Mouse (Mus musculus): Measurements from ENCODE around the gene Pakap. TPM values are rescaled to one million over a fixed set of nuclear protein-coding genes. Genes with fewer than 3 reads are reported as not detected.

The Pakap gene
- total RNA-seq, 2 experiments from 2014 or later = 19.1 to 19.2 TPM

DNA sequence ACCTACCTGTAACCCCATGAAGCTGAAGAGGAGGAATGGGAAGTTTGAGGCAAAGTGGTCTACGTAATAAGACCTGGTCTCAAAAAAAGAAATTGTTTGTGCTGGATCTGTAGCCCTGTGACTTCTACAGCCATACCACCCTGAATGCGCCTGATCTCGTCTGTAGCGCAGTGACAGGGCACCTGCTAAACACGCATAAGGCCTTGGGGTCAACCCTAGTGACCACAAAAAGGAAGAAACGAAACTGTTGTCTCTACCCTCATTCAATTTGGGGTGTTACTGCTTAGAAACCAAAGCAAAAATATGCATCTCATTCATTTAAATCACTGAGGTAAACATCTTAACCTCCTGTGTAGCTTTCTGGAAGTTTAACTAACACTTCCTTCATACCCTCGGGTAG, 136.6 kb downstream of the Pakap start:
- DNase-seq (ENCODE audit: low spot score in 2 of 2) = no peak

DNA sequence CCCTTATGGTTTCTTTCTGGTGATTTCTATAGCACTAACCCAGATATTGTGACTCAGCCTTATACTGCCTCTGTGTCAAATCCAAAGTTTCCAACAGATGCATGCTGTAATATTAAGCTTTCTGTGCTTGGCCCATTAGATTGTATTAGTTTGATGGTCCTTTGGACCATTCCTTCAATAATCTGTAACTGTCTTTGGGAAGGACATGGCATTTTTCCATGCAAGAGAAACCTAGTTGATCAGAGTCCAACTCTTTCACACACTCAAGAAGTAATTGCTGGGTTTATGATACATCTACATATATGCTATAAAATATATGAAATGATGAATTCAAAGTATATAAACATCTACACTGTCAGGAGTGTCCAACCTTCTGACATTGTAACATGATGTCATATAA, 147.9 kb downstream of the Pakap start:
- no peak for DNase-seq (ENCODE audit: low spot score in 2 of 2)

DNA sequence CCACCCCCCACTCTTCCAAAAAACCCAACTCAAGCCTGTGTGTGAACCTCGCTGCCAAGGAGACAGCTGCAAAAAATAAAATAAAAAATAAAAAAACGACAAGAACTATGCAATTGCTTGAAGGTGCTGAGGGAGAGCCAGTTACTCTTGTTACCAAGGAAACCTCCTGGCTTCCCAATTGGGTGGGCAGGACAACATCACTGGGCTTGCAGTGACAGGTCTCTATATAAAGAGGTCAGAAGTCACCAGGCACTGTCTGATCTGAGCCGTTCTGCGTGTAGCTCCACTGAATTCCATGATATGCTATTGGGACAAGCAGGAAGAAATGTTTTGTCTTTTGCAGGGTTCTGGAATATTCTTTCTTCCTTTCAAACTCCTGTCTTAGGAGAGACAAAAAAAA, 148.8 kb downstream of the Pakap start:
- DNase-seq (ENCODE audit: low spot score in 2 of 2) = no peak

DNA sequence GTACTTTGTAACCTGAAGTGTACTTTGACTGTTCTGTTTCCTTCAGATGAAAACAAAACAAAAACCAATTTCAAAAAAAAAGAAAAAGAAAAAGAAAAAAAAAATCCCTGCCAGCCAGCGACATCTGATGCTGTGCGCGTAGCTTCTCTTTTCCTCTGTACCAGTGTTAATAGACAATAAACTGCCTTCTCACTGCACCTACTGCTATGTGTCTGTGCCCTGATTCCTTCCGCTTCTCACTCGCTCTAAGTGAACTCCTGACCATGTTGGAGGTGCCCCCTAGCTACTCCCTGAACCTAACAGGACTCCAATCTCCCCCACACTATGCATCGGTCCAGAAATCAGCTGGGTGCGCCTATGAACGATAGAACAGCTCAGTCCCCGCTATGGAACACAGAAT, 149.4 kb downstream of the Pakap start, which contains the start of gene Akap2:
TSS of gene Akap2 (plus strand) at position 304 of the 400 bp plus-strand sequence.
- no peak for DNase-seq (ENCODE audit: low spot score in 2 of 2)

DNA sequence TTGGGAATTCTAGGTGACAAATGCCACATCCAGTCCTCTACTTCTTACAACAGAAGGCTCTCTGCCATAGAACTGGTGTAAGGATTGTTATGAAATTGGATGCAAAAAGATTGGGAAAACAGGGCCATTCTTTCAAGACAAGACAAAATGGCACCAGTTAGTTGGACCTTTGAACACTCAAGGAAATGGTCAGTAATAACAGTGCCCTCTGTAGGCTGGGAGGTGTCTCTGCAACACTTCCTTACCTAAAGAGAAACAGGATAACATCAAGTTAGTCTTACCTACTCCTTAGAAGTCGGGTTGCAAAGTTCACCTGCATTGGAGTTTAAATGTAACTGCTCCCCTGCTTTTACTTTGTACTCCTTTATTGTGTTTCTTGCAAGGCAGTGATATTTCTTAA, 151.4 kb downstream of the Pakap start:
- no peak for DNase-seq (ENCODE audit: low spot score in 2 of 2)

DNA sequence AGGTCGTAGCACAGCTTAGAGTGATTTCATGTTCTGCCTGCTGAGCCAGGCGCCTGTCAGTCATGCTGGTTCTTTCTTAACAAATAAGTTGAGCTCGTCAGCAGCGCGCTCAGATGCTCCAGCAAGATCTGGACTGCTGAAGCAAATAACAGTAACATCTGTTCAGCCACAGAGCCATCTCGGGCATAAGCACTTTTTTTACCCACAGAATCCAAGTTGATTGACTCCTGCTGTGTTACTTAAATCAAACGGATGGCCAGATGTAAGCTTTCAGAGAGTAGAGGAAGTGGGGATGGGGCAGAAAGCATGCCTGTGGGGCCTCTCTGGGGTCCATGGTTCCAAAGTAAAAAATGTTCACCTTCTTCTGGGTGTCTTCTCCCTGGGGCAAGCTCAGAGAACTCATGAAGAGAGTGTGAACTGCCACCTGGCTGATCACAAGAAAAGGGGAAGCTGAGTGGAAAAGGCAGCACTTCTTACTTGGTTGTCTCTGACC, 152.9 kb downstream of the Pakap start:
- no peak for DNase-seq (ENCODE audit: low spot score in 2 of 2)

DNA sequence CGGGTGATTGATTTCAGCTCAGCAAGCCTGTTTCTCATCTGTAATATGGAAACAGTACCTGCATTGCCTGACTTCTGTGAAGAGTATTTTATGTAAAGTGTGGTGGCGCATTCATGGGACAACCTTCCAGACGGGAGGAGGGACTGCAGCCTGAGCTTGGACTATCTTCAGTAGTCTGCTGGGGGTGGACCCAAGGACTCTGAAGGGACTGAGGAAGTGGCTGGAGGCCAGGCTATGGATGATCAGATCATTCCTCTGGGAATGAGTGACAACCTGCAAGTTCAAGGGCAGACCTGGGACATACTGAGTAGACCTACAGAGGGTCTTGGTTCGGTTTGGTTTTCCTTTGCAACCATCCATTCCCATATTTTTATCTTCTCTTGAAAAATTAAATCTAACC, 154.3 kb downstream of the Pakap start:
- no peak for DNase-seq (ENCODE audit: low spot score in 2 of 2)

DNA sequence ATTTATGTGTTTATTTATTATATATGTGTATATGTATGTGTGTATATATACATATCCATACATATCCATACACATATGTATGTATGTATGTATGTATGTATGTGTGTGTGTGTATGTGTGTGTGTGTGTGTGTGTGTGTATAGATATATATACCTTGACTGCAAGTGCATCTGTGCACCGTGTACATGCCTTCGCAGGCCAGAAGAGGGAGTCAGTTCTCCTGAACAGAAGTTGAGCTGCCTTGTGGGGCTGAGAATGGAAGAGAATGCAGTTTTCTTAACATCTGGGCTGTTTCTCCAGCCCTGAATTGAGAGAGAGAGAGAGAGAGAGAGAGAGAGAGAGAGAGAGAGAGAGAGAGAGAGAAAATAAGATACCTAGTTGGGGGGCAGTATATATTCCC, 155.7 kb downstream of the Pakap start:
- DNase-seq (ENCODE audit: low spot score in 2 of 2) = no peak

DNA sequence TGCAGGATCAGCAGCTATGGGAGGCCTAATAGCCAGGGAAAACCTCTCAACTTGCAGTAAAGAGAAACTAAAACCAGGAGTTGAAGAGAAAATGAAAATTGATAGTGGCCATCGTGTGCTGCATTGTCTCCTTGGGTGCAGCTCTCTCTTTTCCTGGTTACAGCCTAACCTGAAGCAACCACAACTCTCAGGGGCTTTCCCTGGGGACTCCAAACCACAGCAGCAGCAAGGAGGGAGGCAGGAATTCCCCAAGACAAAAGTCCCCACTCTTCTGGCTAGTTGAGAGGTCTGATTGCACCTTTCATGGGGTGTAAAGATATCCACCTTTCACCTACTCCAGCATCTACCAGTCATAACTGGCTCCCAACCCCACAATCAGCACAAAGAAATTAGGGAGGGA, 157.6 kb downstream of the Pakap start:
- no peak for DNase-seq (ENCODE audit: low spot score in 2 of 2)

DNA sequence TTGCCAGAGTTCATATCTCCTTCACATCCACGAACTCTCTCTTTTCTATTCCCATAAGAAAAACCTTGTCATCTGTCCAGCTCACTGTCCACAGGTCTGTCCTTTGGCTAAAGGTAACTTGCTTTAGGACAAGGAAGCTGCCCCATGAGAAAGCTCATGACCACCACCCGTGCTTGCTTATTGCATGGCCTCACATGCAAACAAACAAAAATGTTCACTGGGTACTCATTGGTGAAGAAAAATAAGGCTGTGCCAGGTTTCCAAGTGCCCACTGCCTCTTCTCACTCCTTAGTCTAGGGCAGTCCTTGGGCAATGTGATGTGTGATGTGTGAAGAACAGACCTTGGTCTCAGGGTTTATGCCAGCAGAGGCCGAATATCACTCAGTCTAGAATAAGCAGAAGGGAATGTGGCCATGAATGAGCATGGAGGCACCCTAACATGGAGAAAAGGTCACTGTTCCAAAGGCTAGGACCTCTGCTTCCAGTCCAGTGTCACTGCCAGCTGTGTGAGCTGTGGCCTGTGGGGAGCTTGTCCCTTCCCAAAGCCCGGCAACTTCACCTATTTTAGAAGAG, 160.7 kb downstream of the Pakap start:
- no peak for DNase-seq (ENCODE audit: low spot score in 2 of 2)

DNA sequence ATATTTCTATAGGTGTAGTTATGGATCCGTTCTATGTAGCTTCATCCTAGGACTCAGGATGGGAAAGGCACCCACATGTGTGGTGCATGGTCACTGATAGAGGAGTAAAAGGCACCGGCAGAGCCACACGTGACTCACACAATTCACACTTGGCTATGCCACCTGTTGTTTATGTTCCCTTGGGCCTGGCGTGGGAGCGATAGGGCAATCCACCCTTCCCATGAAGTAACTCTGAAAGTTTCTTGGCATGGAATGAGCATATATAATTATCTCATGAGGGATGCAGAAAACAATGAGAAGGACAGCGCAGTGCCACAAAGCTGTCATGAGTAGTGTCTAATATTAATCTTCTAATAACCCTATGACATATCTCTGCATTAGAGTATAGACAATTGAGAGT, 162.1 kb downstream of the Pakap start:
- no peak for DNase-seq (ENCODE audit: low spot score in 2 of 2)

DNA sequence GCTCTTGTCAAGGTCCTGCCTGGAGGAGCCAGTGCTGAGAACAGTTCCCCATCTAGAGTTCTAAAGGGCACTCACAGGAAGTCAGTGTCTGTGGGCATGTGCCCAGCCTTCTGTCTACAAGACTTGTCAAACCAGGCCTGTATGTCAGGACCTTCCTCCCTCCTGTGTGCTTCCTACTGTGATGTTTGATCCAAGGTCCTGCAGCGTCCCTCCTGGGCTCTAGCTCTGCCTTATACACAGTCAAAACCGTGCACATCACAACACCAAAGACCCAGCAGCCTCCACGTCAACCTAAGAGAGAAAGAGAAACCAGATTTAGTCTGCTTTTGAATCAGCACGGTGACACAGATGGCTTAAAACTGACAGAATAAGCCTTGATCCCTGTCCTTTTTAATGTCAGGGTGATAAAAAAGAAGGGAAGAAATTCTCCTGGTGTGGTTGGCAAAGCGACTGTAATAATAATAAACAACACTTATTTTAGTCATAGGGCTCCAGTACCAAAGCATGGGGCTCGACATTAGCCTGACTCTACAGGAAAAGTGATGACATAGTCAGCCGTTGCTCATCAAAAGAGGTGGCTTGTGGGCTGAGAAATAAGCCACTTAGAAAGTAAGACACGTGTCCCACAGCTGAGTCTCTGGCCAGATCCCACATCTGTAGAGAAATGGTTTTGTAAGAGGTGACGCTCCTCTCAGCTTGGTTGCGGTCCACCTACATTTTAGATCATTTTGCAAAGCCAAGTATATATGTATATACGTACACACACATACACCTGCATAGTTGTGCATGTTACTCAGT, 163.0 kb downstream of the Pakap start:
- no peak for DNase-seq (ENCODE audit: low spot score in 2 of 2)

DNA sequence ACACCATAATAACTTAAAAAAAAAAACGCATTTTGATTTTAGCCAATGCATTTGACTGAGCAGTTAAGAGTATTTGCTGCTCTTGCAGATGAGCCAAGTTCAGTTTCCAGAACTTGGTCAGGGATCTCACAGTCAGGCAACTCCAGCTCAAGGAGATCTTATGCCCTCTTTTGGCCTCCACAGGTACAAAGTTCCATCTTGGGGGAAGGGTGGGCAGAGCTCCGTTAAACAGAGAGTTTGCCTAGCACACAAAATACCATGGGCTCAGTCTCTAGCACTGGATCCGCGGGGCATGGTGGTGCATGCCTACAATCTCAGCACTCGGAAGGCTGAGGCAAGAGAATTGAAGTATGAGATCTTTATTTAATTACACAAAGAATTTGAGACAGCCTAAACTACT, 164.4 kb downstream of the Pakap start:
- DNase-seq (ENCODE audit: low spot score in 2 of 2) = no peak

DNA sequence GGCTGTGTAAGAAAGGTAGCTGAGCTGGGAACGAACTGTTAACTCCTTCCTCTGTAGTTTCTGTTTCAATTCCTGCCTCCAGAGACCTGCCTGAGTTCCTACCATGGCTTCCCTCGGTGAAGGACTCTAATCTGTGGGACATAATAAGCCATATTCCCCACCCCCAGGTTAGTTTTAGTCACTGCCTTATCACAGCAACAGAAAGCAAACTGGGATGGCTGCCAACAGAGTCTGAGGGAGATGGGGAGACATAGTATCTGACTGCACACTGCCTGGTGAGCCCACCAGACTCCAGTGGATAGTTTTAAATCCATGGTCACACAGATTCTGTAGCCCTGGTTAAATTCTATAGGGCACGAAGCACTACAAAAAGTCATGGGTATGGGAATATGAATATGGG, 165.5 kb downstream of the Pakap start:
- DNase-seq (ENCODE audit: low spot score in 2 of 2) = no peak

DNA sequence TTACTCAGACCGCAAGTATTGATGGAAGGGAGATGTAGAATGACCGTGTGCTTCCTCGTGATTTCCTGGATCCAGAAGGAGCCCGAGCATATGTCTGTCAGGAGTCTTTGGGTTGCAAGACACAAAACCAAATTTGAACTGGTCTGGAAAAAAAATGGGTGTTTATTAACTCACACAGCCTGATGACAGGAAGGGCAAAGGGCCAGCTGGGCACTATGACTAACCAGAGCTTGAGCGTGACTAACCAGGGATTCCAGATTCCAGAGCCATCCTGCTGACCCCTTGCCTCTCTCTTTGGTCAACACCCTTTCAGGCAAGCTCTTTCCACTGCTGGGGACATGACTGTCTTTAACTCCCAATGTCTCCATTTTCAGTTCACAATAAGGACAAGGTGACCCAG, 167.4 kb downstream of the Pakap start:
- DNase-seq (ENCODE audit: low spot score in 2 of 2) = peak in 1 of 2 experiments; percentile 41

DNA sequence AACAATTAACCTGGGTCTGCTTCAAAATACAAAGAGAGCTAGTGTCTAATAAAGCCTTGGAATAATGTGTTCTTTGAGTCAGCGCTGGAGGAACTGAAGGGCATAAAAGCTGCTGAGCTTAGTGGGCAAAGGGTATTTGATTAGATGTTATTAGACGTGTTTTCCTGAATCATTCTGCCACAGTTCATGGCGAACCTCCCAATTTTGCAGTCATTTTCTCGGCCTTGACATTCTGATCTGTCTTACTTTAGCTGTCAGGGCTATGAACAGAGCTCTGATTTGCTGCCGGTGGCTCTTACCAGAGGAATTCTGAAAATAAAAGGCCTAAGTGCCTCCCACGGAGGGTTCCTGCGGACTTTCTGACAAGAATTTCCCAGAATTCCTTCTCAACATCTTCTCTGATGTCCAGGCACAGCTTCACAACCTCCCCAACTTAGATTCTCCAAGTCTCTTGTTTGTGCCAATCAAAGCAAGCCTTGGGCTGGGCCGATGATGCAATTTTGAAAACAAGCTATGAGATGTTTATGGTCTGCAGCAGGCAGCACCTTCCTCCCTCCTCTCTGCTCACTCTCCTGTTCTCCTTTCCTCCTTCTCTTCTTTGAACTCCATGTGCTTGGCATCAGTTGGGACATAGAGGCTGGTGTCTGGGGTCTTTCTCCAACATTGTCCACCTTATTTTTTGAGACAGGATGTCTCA, 171.0 kb downstream of the Pakap start:
- DNase-seq (ENCODE audit: low spot score in 2 of 2) = no peak

DNA sequence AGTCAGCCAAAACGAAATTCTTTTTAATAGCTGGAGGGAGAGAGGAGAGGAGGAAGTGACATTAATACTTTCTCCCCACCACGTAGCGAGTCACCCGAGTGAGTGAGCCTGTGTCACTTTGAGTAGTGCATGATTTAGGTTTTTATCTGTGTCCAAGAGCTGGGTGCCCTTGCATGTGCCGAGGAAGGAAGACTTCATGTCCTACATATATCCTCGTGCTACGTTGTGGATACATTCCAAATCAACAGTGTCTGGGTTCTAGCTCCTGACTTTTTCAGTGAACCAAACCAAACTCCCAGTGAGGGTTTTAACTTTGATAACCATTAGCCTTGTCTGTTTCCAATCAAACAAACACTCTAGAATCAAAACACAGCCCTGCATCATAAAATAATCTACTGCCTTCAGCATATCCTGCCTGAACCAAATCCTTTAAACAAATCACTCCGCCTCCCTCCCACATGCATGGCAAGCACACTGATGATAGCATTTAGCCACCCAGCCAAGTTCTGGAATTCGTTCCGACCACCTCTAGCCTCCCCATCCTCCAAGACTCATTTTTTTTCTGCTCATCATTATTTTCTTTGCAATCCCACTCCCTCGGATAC, 175.4 kb downstream of the Pakap start:
- DNase-seq (ENCODE audit: low spot score in 2 of 2) = no peak

DNA sequence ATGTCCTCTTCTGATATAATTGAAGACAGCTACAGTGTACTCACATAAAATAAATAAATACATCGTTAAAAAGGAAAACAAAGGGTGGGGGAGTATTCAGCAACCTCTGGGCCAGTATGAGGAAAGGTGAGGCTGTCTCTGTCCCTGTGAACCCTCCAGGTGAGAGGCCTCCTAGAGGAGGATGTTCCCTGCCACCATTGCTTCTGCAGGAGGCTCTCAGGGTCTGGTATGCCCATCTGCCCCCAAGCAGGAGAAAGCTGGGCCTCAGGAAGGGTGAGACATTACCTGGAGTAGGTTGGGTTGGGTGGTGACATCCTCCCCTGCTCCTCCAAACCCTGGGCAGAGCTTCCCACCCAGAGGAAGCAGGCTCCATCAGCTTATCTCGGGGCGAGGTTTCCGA, 182.7 kb downstream of the Pakap start:
- no peak for DNase-seq (ENCODE audit: low spot score in 2 of 2)

DNA sequence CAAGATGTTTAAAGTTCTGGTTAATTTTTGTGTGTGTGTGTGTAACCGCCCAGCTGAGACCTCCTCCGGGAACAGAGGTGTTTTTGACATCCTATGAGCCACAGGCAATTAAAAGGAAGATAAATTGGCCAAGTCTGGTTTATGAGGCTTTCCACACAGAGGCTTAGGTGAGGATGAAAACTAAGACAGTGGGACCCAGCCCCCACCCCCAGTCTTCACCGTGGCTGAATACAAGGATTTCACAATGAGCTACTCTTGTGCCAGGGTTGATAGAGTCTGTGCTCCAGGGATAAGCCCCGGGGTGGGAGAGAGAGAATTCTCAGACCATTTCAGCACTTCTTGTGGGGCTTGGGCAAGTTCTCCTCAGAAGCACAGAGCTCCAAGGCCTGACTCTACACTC, 183.1 kb downstream of the Pakap start:
- DNase-seq (ENCODE audit: low spot score in 2 of 2) = no peak

DNA sequence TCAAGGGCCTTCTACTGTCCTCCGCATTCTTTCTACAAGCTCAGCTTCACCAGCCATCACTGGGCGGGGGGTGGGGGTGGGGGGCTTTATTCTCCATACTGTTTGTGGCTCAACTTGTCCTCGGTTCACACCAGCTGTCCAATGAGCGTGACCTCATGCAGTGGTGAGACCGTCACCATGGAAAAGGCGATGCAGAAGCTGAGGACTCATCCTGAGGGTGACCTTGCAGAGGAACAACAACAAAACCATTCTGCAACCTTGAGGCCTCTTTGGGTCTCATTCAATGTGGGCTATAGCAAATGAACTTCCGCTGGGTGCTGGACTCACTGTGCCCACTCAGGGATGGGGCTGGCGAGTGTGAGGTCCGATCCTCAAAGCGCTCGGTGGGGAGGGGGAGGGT, 183.6 kb downstream of the Pakap start:
- DNase-seq (ENCODE audit: low spot score in 2 of 2) = no peak

DNA sequence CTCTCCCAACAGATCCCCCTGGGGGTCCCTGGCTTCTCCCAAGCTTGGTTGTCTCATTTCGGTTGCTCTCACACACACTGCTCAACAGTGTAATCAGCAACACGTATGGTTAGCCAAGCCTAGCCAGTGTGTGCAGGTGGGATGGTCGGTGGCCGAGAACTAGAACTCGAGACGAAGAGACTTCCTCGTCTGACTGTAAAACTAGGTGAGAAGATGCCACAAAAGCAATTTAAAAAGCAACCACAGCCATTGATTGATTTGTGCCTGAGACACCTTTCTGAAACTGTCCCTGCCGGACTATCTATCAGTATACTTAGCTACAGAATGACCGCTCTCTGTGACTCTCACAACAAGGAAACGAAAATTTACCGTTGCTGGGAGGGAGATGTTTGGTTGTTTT, 187.1 kb downstream of the Pakap start:
- no peak for DNase-seq (ENCODE audit: low spot score in 2 of 2)

DNA sequence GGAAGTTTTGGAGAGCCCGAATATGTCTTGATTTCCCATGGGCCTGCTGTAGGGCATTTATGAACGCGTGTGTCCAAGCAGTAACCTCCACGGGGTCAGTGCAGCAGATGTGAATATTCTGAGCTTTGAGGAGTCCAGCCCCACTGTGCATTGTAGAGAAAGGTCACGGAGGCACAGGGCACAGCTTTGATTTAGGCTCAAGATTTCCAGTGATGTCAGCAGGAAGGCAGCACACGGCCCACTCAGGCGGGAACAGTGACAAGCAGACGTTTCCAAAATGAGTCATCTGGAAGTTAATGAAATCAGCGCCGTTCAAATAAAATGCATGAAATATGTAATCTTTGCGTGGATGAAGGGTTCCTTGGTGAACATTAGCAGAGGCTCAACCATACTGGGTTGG, 190.0 kb downstream of the Pakap start:
- DNase-seq (ENCODE audit: low spot score in 2 of 2) = no peak
